18 mouse cellular contexts compared by ENCODE assay signal in the genomic region with DNA sequence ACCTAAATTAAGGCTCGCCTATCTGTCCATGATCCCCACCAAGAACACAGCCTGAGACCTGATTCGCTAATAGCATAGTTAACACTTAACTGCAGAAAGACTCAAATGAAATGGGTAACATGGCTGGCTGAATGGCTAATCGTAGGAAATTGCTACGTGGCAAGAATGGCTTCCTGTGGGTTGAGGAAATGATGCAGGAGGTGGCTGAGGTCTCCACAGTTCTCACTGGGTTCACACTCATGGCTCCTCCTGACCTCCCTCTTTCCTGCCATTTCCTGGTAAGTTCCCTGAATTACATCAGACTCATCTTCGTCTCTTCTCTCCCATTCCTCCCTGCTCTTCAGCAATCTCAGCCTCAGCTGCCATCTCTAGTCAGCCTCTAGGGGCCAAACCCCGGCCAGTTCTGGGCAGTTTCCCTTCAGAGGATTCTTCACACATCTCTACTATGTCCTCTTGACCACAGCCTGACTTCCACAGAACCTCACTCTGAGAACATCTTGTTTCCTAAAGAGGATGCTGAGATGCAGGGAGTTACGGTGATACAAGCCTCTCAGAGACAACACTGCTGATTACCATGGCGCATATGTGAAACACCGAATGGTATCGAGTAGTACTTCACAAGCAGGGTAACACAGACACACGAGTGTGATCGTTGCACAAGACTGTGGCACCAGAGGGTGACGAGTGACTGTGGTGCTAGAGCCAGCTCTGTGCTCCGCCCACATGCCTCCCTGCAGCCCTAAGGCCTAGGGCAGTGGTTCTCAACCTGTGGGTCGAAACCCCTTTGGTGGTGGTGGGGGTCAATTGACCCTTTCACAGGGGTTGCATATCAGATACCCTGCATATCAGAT. TPM values are rescaled to one million over a fixed set of nuclear protein-coding genes. Genes with fewer than 3 reads are reported as not detected.
DNase-seq lines count a peak whose midpoint lies in the region; ATAC-seq lines count a peak whose summit lies in the region.
"Had no signal": no experiment of that assay in that cellular context is flagged by ENCODE, and none has a peak within 500 bp of the region (broad histone marks: within the 10 kb centered on the region; RNA-seq: fewer than 3 reads in every experiment).

No protein-coding gene starts in this region.

- H3K4me2 ChIP-seq in heart, embryonic 11.5 days = no peak overlapping the region
- no peak overlapping the region for H3K4me2 ChIP-seq in forebrain, embryonic 15.5 days (replicated peaks)
- H3K4me2 ChIP-seq: embryonic facial prominence, embryonic 15.5 days; forebrain, embryonic 12.5 days; hindbrain, embryonic 14.5 days; lung, embryonic 14.5 days; midbrain, embryonic 11.5 days; stomach, embryonic 15.5 days had no signal

- DNase-seq in heart, postnatal 10 days = no peak
- peak; percentile 70 for DNase-seq in CD4-positive helper T cell, adult 2 months (ENCODE audit: low read depth, low spot score)
- DNase-seq in induced T-regulatory cell, adult 2 months (ENCODE audit: low read depth) = peak; percentile 76
- DNase-seq in right cerebral cortex, postnatal 10 days (ENCODE audit: low spot score in 2 of 2) = no peak
- DNase-seq in frontal cortex, postnatal 25 days (ENCODE audit: low spot score in 2 of 2) = no peak
- DNase-seq: adrenal gland, postnatal 36 days; lung, embryonic 14.5 days; right cerebral cortex, postnatal 4 days; thymus, postnatal 4 days had no signal

- H3K4me1 ChIP-seq in heart, embryonic 11.5 days (ENCODE audit: control insufficient read depth, insufficient read depth, low read length) = peaks cover 23% of the 10 kb centered on the region
- H3K4me1 ChIP-seq in megakaryocyte, embryonic 14.5 days = peaks cover 99% of the 10 kb centered on the region
- 0 out of 2 replicates have a peak, but pooled peaks cover 3% of the 10 kb centered on the region for H3K4me1 ChIP-seq in forebrain, embryonic 15.5 days
- H3K4me1 ChIP-seq: embryonic facial prominence, embryonic 15.5 days; forebrain, embryonic 12.5 days; stomach, embryonic 15.5 days had no signal

- no peak overlapping the region for H3K9ac ChIP-seq in heart, embryonic 11.5 days (ENCODE audit: low read depth, low read length)
- no peak overlapping the region for H3K9ac ChIP-seq in forebrain, embryonic 15.5 days (replicated peaks)
- H3K9ac ChIP-seq: embryonic facial prominence, embryonic 15.5 days; forebrain, embryonic 12.5 days; hindbrain, embryonic 14.5 days; lung, embryonic 14.5 days; stomach, embryonic 15.5 days had no signal

- H3K27ac ChIP-seq in heart, embryonic 11.5 days (ENCODE audit: low read depth, low read length) = 0 out of 2 replicates have a peak overlapping the region, but pooled peaks have one; percentile 1
- H3K27ac ChIP-seq in forebrain, embryonic 15.5 days (replicated peaks) = no peak overlapping the region
- H3K27ac ChIP-seq: embryonic facial prominence, embryonic 15.5 days; forebrain, embryonic 12.5 days; hindbrain, embryonic 14.5 days; stomach, embryonic 15.5 days had no signal

- 80% methylated on average over 15 of the region's 15 CpGs for WGBS in heart, embryonic 11.5 days (ENCODE audit: insufficient replicate concordance)
- 91% methylated on average over 15 of the region's 15 CpGs for WGBS in forebrain, embryonic 15.5 days

- intact Hi-C loops in heart, postnatal 10 days (cut with DNase I) = no loop called here

- no peaks in the 10 kb centered on the region for H3K36me3 ChIP-seq in heart, embryonic 11.5 days (ENCODE audit: control insufficient read depth, insufficient read depth, low read length)
- peaks cover 61% of the 10 kb centered on the region for H3K36me3 ChIP-seq in megakaryocyte, embryonic 14.5 days (replicated peaks; ENCODE audit: low read length)
- H3K36me3 ChIP-seq in forebrain, embryonic 15.5 days = no peaks in the 10 kb centered on the region

- H3K9me3 ChIP-seq in heart, embryonic 11.5 days (replicated peaks; ENCODE audit: control insufficient read depth, low read length) = no peaks in the 10 kb centered on the region
- no peaks in the 10 kb centered on the region for H3K9me3 ChIP-seq in megakaryocyte, embryonic 14.5 days
- no peaks in the 10 kb centered on the region for H3K9me3 ChIP-seq in forebrain, embryonic 15.5 days
- H3K9me3 ChIP-seq: forebrain, embryonic 12.5 days; stomach, embryonic 15.5 days had no signal

- no peaks in the 10 kb centered on the region for H3K27me3 ChIP-seq in heart, embryonic 11.5 days (ENCODE audit: control insufficient read depth, insufficient read depth, low read length)
- H3K27me3 ChIP-seq in megakaryocyte, embryonic 14.5 days (replicated peaks) = no peaks in the 10 kb centered on the region
- no peaks in the 10 kb centered on the region for H3K27me3 ChIP-seq in forebrain, embryonic 15.5 days
- H3K27me3 ChIP-seq: embryonic facial prominence, embryonic 15.5 days; forebrain, embryonic 12.5 days; stomach, embryonic 15.5 days had no signal

- no peak for ATAC-seq in heart, embryonic 11.5 days (replicated peaks; ENCODE audit: insufficient number of reproducible peaks, low FRiP score, low TSS enrichment)
- no peak for ATAC-seq in forebrain, embryonic 15.5 days (replicated peaks)

- H3K4me3 ChIP-seq in heart, embryonic 11.5 days (ENCODE audit: low read depth, low read length) = no peak overlapping the region
- peak overlapping the region; percentile 69 for H3K4me3 ChIP-seq in megakaryocyte, embryonic 14.5 days (replicated peaks)
- no peak overlapping the region for H3K4me3 ChIP-seq in forebrain, embryonic 15.5 days
- H3K4me3 ChIP-seq: embryonic facial prominence, embryonic 15.5 days; forebrain, embryonic 12.5 days; myocyte; stomach, embryonic 15.5 days had no signal

RNA-seq across cellular contexts. Expression of gene Tbc1d2b, which starts 26.1 kb away (rescaled TPM):
- 6.3 and 6.7 TPM in 2 replicates for polyA plus RNA-seq in heart, embryonic 11.5 days (2014; fragmentation: Nextera tagmentation; extraction: Ambion mirVana)
- 10 to 100 TPM; 16.8 to 21.6 TPM for total RNA-seq in heart, postnatal 10 days (2021)
- 0.63 and 4.0 TPM in 2 replicates for polyA plus RNA-seq in megakaryocyte, embryonic 14.5 days (2012; ENCODE audit: insufficient read depth, low replicate concordance)
- 6.0 and 6.1 TPM in 2 replicates for polyA plus RNA-seq in forebrain, embryonic 15.5 days (2015; fragmentation: Nextera tagmentation; extraction: Ambion mirVana)

Comparison
In these comparisons a context has a peak if more than half of its experiments do, and no peak if none do; other contexts are left out.
1. DNase-seq: peak in CD4-positive helper T cell, adult 2 months (single experiment) and induced T-regulatory cell, adult 2 months (single experiment); none in heart, postnatal 10 days (0 of 2), right cerebral cortex, postnatal 10 days (0 of 2) and frontal cortex, postnatal 25 days (0 of 2).